Mouse (Mus musculus): ENCODE measurements around the gene Atf7ip2. TPM values are rescaled to one million over a fixed set of nuclear protein-coding genes. Genes with fewer than 3 reads are reported as not detected.
"Not testable (repeated sequence)": the region's sequence is repeated elsewhere in the genome, so short reads cannot be mapped to it uniquely, and the experiment has no call there.

Gene Atf7ip2
- total RNA-seq (2015; ENCODE audit: low replicate concordance): not detected in 2 replicates
- 1.8 TPM in 1 of 2 replicates, not detected in the other for total RNA-seq (2017; ENCODE audit: low replicate concordance)

DNA sequence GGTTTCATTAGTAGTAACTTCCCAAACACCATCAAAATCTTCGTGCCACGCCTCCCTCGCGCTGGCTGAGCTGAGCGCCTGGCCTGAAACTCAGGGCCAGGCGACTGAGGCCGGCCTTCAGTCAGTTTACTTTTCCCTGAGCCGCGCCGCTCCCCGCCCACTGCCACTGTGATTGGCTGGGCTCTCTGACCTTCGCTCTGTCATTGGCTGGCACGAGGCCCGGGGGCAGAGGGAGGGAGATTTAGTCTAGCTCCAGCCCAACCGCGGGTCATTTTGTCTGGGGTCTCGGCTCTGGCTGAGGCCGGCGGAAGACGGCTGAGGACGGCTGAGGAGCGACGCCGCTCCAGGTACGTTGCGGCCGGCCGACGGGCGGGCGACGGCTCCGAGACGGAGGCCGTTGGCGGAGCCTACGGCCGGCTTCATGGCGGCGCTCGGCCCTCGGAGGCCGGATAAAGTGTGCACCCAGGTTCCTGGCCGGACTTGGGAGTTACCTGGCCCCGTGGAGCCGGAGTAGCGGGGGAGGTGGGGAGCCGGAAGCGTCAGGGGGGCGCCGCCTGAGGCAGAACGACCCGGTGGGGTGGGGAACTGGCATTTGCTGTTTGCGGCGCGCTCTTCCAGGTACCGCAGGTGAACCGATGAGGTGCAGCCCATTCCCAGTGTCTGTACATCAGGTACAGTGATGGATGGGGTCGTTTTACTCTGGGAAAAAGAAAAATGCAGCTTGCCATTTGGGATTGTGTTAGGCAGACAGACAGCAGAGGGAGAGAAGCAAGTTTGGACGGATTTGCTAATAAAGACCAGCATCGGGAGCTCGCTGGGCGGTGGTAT lies at the start of gene Atf7ip2:
Atf7ip2 (plus strand) TSS at position 34 of the 828 bp plus-strand sequence.
- ATAC-seq (replicated peaks; ENCODE audit: low FRiP score, poor library complexity, severe bottlenecking): no peak

DNA sequence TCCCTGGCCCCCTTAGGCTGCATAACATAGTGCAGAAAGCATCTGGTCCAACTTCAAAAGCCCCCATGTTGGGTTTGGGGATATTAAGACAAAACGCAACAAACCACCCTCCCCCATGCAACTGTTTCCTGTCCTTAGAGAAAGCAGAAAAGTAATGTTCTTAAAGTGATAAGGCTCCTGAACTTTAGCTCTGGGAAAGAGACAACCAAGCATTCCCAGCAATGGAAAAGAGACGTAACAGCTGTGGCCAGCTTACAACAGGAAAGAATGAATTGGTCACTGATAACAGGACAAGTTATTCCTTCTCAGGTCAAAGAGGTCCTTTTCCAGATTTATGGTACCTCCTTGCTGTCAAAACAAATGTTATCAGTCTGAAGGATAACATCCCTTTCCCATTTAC lies 49.3 kb upstream of the Atf7ip2 start:
- ATAC-seq (replicated peaks; ENCODE audit: low FRiP score, poor library complexity, severe bottlenecking): no peak

DNA sequence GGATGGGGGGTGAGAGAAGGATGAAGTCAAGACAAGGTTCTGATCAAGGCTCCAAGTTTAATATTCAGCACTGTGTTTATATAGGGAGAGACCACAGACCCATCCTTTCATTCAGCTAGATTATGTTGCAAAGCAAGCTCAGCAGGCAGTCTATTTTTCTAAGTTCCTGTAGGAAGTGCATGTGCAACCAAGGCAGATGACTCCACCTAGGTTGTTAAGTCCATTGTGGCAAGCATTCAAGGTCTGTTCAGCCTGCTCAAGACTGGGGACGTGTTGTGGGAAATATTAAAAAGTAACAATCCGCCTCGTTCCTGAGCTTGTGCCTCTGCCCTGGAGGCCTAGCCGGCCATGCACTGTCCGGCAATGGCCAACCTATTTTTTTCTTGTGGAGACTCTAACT lies 45.1 kb upstream of the Atf7ip2 start:
- no peak for ATAC-seq (replicated peaks; ENCODE audit: low FRiP score, poor library complexity, severe bottlenecking)

DNA sequence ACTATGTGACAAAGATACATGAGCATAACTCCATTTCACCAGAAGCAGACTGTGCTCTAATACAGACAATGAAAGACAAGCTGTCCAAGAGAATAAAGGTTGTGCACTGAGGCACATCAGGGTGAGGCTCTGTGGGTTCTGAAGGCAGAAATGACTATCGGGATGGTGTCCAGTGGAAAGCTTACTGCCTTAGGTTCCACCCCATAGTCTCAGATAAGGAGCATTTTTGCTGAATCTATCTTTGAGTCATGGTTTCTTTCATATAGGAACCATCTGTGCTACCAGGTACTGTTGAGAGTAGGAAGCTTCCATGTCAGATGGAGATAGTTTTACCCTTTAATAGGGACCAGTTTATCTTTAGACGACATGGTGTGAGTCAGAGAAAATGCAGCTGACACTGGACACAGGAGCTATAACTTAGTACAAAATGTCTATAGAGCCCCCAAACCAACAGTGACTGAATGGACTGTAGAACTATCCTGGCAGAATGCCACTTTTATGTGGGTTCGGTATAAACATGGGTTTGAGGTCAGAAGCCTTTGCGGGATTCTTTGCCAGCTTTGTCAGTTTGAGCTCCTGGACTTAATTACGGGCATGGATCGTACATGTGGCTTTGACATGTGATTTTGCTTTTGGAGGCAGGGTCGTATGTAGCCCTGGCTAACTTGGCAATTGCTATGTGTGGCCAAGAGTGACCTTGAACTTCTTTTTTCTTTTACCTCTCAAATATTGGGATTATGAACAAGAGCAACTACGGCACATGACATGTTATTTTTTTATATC lies 23.2 kb upstream of the Atf7ip2 start:
- no peak for ATAC-seq (replicated peaks; ENCODE audit: low FRiP score, poor library complexity, severe bottlenecking)

DNA sequence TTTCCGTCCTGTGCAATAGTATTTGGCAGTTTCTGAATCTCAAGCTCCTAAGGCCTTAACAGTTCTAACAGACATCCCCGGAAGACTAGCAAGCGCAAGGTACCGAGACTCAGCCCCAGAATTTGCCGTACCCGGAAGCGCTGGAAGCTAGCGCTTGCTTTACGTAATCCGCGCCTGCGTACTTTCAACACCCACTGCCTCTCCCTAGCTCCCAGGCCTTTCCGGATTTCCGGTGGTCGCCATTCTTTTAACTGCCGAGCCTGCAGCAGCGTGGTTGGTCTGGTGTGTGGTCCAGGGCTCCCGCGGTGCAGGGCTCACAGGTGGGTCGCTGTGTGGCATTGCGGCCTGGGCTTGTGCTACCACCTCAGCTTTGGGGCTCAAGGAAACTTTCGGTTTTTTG lies 22.5 kb upstream of the Atf7ip2 start, which contains the start of gene Rpl39l:
Rpl39l (plus strand) TSS at position 222 of the 400 bp plus-strand sequence.
- ATAC-seq (replicated peaks; ENCODE audit: low FRiP score, poor library complexity, severe bottlenecking): no peak

DNA sequence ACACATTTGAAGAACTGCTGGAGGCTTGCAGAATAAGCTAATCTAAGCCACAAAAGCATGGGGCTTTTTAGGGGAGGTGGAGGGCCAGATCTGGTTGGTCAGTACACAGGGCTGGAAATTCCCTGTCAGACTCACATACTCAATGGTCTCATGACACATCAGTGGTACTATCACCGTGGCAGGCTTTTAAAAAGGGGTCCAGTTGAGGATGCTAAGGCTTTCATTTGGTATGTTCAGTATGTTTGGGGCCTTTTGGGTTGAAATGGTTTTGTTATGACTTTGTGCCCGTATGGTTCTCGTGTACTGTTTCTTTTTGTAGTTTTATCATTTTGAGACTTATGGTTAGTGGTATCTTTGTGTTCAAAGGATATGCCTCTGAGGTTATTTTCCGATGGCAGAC lies 21.2 kb upstream of the Atf7ip2 start:
- no peak for ATAC-seq (replicated peaks; ENCODE audit: low FRiP score, poor library complexity, severe bottlenecking)

DNA sequence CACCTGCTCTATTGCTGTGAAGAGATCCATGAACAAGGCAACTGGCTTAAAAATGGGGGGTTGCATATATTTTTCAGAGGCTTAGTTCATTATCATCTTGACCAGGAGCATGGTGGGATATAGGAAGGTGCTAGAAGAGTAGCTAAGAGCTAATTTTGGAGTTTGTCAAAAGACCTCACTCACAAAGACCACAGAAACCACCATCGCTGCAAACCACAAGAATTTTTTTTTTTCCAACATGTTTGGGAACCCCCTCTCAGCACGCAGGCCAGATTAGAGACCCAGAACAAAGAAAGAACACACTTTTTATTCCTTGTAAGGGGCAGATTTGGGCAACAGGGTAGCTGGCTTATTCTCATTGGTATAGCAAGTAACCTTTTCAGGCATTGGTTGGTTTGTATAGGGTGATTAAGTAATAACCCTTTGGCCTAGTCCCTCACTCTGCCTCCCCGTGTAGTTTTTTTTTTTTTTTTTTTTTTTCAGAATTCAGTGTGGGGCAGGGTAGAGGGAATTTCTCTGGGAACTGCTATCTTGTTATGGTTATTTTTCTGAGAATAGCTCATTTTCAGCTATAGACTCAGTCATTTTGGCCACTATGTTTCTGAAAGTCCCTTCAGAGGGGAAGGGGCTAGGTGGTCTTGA lies 20.2 kb upstream of the Atf7ip2 start:
- ATAC-seq (replicated peaks; ENCODE audit: low FRiP score, poor library complexity, severe bottlenecking): no peak

DNA sequence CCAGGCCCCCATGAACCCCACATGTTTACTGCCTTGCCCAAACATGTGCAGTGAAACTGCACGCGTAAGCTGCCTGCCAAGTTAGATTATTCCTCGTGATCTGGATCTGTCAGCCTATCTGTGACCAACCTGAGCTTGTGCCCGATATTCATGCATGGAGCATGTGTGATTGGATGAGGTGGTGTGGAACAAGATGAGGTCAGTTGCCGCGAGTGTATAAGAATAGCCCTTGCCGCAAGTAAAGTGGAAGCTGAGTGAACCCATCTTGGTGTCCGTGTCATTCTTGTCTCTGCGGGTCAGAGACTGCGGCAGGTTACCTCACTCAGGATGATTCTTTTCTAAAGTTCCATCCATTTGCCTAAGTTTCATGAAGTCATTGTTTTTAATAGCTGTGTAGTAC lies 5.1 kb upstream of the Atf7ip2 start:
- ATAC-seq (replicated peaks; ENCODE audit: low FRiP score, poor library complexity, severe bottlenecking): not testable (repeated sequence)

DNA sequence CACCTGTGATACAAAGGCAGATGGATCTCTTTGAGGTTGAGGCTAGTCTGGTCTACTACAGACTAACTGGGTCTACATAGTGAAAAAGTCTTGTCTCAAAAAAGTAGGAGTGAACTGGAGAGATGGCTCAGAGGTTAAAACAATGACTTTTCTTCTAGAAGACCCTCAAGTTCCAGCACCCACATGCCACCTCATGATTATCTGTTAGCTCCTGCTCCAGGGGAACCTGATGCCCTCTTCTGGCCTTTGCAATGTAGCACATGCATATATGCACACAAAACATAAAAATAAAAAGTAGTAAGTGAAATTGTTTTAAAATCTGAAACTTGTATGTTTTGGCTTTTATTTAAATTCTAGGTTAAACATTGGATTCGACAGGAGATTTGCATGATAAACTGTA lies 16.3 kb downstream of the Atf7ip2 start:
- ATAC-seq (replicated peaks; ENCODE audit: low FRiP score, poor library complexity, severe bottlenecking): no peak

DNA sequence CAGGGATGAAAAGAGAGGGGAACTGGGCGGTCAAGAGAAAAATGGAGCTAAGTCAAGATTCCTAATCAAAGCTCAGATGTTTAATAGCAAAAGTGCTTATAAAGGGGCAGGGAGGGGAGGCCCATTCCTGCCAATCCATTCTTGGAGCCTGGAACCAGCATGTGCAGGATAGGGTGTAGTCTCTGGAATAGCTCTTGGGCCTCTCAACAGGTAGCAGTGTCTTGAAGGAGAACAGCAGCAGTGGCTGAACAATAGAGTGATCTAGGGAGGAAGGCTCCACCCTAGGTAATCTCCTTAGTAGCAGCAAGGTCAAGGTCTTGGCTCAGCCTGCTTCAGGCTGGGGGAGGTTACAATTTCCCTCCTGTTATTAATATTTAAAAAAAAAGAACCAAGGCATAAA lies 23.9 kb downstream of the Atf7ip2 start:
- not testable (repeated sequence) for ATAC-seq (replicated peaks; ENCODE audit: low FRiP score, poor library complexity, severe bottlenecking)

DNA sequence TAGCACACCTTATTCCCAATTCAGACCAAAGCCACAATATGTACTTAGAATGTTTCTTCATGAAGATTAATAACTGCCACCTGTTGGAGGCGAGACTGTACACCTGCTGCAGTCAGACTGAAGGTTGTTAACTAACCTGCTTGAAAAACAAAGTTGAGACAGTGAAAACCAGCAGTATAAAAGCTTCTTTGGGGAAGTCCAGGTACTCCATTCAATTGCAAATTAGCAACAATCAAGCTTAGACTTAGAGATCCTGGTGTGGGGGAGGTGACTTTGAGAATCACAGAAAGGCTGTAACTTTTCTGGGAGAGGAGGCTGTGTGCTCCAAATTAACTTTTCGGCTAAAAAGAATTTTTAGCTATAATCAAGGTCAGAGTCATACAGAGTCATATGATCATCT lies 24.5 kb downstream of the Atf7ip2 start:
- not testable (repeated sequence) for ATAC-seq (replicated peaks; ENCODE audit: low FRiP score, poor library complexity, severe bottlenecking)

DNA sequence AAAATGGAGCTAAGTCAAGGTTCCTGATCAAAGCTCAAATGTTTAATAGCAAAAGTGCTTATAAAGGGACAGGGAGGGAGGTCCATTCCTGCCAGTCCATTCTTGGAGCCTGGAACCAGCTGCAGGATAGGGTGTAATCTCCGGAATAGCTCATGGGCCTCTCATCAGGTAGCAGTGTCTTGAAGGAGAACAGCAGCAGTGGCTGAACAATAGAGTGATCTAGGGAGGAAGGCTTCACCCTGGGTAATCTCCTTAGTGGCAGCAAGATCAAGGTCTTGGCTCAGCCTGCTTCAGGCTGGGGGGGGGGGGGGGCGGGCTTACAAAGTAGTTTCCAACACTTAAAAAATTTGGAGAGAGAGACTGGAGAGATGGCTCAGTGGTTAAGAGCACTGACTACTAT lies 34.8 kb downstream of the Atf7ip2 start:
- no peak for ATAC-seq (replicated peaks; ENCODE audit: low FRiP score, poor library complexity, severe bottlenecking)

DNA sequence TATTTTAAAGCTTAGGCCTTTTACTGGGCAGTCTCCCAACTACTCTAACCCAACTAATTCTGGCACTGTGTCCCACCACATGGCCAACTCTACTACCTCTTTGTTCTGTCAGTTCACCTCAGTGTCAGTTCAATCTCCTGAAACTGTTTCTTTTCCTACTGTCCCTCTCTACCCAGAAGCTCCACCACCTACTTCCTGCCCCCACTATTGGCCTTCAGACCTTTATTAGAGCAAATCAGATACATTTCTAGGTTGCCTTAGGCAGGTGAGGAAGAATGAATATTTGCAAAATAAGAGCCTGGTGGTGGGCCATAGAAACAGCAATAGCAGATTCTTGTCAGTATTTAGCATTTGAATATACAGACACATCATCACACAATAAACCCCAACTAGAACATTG lies 44.1 kb downstream of the Atf7ip2 start:
- no peak for ATAC-seq (replicated peaks; ENCODE audit: low FRiP score, poor library complexity, severe bottlenecking)

DNA sequence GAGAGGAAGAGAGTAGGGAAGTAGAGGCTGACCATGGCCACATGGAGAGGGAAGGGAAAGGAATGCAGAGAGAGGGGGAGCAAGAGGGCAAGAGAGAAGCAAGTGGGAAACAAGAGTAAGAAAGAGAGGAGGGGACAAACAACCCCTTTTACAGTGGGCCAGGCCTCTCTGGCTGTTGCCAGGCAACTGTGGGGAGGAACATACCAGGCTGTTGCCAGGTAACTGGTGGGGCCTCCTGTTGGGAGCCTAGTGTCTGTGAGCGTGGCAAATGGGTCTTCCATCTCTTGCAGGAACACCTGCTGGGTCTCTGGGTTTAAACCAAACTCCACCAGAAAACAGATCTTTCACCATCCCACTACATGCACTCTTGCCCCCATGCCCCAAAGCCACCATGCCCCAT lies 61.5 kb downstream of the Atf7ip2 start:
- no peak for ATAC-seq (replicated peaks; ENCODE audit: low FRiP score, poor library complexity, severe bottlenecking)

DNA sequence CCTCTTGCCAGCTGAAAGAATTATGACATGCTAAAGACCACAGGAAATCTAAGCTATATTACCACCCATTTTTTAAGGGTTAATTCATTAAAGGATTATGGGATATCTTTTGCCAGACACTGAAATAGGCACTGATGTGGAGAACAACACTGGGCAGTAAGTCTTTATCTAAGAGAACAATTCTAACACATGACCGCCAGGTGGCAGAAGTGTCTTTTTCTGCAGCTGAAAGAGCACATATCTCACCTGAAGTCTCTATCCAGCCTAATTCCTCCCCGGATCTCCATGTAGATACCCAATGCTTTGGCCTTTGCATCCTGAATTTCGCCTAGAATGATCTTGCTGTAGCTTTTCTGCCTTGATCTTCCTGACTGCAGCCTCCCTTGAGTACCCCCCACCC lies 79.7 kb downstream of the Atf7ip2 start:
- ATAC-seq (replicated peaks; ENCODE audit: low FRiP score, poor library complexity, severe bottlenecking): no peak

DNA sequence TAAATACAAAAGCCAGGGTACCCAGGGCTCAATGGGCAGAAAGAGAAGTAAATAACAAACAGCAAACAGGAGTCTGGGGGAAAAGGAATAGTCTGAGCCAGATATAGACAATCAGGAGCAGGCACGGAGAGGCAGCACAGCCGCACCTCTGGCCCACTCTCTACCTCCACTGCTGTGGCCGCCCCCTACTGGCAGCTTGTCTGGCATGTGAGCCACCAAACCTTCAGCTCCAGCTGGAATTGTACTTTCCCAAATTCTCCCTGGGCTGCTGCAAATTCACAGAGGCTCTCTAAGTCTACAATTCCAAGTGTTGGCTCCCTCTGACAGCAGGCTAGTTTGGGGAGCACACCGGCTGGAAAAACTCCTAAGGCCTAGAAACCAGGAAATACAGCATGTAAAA lies 82.0 kb downstream of the Atf7ip2 start:
- ATAC-seq (replicated peaks; ENCODE audit: low FRiP score, poor library complexity, severe bottlenecking): no peak

DNA sequence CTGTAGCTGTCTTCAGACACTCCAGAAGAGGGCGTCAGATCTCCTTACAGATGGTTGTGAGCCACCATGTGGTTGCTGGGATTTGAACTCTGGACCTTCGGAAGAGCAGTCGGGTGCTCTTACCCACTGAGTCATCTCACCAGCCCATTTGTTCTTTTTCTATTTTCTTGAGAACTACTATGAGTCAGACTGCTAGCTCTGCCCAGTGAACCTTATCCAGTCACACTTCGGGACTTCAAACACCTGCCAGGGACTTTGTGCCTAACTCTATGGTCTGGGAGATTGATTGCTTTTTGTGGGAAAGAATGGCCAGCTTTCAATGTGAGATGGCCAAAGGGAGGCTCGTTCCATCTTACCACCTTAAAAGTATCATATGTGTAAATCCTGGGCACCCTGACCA lies 84.3 kb downstream of the Atf7ip2 start:
- ATAC-seq (replicated peaks; ENCODE audit: low FRiP score, poor library complexity, severe bottlenecking): not testable (repeated sequence)

DNA sequence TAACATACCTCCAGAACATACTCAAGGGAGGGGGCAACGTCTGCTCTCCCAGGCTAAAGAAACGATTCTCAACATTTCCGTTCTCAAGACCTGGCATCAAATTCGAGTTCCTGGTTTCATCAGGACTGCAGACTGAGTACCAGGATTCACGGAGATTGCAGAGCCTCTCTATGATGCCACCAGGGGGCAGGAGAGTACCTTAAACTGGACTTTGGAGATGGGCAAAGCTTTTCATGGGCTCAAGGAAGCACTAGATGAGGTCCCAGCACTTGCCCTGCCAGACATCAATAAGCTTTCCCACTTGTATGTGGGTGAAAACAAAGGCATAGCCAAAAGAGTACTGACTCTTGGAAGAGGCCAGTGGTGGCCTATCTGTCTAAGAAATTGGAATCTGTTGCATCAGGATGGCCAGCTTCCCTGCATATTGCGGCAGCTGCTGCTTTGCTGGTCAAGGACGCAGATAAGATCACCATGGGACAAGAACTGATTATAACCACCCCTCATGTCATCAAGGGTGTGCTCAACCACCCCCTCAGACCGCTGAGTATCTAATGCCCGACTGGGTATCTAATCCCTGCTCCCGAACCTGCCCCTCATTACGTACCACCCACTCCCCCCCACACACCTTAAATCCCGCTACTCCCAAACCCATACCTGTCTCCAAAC lies 87.9 kb downstream of the Atf7ip2 start:
- ATAC-seq (replicated peaks; ENCODE audit: low FRiP score, poor library complexity, severe bottlenecking): no peak; the same call in 1 of the 2 replicates

DNA sequence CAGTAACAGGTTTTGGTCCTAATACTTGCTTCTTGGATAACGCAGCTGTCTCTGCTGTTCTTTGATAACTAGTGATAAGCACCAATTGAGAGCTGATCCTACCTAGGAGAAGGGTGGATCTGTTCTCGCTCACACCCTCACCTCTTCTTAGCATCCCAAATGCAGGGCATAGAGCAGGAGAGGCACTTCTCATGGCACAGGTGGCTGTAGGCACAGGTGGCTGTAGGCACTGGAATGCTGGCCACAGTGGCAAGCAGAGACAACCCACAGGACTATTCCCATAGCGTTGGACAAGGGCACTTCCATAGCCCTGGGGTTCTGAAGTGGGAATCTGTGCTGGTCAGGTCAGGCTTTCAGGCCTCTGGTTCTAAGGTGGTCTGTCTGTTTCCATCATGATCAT lies 89.4 kb downstream of the Atf7ip2 start:
- ATAC-seq (replicated peaks; ENCODE audit: low FRiP score, poor library complexity, severe bottlenecking): no peak
